Mouse (Mus musculus) cerebellum, postnatal 10 days (tissue): ENCODE data around the gene Ctbp2.

Experiments
- DNase-seq, 2 experiments: peaks; one replicate each; pipeline ENCODE4 v3.0.0; 2021; ENCODE audit warnings: mixed read lengths in 2 of 2

The Ctbp2 gene

GRCm38 (mm10) chr7:133040688-133041345, 83.3 kb downstream of the Ctbp2 start:
- peak in 1 of 2 experiments; percentile 33 for DNase-seq

- no peak for DNase-seq
These were observed 84.4 kb downstream of the Ctbp2 start for GRCm38 (mm10) chr7:133039556-133040255.

DNA sequence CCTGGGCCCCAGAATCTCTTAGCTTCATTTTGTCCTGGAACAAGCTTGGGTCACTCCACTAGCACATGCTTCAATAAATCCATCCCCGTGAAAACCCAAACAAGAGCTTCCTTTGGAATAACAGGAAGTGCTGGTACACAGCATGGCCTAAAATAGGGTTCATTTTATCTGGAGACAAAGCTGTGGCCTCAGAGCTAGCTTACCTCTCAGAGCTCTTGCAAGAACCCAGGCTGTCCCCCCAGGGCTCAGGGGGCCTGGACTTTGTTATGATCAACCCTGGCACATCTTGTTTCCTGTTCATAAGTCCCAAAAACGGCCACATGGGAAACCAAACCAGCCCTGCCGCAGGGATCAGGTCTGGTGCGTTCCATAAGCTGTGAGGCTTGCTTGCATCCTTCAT, 86.5 kb downstream of the Ctbp2 start:
- DNase-seq: no peak

GRCm38 (mm10) chr7:133037217-133037616, 86.9 kb downstream of the Ctbp2 start:
- DNase-seq: no peak

DNA sequence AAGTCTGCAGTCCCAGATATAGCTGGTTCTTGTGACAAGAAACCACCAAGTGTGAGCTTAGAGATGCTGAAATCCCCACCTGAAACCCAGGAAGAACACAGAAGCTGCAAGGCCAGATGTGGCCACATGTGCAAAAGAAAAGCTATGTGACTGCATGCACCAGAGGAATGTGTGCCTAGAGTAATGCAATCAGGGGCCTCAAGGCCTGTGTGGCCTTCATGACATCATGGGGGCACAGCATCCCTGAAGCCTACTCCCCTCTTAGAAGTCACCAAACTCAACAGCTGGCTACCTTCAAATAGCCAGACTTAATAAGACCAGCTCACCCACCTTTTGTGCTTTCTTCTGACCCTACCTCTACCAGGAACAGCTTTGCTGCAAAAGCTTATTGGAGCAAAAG, 88.3 kb downstream of the Ctbp2 start:
- no peak for DNase-seq

DNA sequence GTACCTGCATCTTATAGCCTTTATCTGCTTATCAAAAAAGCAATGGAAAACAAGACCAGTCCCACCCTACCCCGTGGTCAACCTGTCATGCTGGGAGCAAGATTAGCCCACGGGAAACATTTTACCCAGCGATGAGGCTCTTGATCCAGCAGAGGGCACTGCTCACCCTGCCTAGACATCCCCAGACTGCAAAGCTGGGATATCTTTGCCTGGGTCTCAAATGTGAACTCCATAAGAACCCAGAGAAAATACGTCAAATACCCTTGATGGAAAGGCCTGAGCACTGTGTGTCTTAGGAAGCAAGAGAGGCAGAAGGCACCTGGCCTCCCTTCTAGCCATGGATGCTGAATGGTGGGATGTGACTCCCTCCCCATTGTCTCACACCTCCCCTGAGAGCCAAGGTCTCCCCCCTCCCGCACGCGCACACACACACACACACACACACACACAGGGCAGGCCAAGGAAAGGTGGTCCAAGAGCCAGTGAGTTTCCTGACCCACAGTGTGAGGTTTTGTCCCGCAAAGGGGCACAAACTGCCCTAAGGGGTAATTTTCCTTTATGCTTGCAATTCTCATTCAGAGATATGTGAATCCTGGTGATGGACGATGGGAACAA, 91.5 kb downstream of the Ctbp2 start:
- DNase-seq: peak; percentile 82

DNA sequence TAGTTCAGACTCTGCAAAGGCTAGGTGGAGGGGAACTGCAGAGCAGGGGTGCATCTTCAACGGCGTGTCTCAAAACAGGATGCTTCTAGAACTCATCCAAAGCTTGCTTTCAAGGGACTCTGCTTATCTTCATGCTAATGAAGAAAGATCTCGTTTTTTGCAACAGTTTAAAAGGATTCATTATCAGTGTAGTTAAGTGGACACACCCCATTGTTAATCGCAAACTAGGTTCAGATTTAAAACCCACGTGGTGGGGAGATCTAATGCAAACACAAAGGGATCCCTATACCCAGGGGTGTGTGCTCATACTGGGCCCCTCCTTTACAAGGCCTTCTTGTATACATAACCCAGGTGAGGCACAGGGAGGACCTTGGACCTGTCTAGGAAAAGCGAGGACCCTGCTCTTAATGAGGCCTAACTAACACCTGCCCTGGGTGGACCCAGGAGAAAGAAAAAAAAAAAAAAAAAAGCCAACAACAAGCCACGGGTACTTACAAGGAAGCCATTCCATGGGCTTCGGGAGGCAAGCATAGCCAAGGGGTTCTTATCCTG, 94.6 kb downstream of the Ctbp2 start:
- no peak for DNase-seq

DNA sequence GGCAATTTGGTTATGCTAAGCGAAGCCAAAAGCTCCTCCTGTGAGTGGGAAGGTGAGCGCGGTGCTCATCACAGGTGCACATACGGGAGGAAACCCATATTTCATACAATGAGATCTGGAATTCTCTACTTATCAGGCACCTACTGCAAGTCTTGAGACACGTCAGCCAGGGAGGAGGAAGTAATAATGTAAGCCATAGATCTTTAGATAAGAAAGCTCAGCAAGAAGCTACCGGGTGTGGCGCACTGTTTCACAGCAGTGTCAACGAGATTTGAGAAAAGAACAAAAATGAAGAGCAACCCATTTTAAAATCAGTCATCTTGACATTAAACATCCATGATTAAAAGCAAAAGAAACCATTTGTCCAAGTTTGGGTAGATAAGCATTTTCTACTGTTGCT, 95.2 kb downstream of the Ctbp2 start:
- DNase-seq: no peak

- DNase-seq: no peak
These were observed 96.2 kb downstream of the Ctbp2 start for GRCm38 (mm10) chr7:133027930-133028329.

DNA sequence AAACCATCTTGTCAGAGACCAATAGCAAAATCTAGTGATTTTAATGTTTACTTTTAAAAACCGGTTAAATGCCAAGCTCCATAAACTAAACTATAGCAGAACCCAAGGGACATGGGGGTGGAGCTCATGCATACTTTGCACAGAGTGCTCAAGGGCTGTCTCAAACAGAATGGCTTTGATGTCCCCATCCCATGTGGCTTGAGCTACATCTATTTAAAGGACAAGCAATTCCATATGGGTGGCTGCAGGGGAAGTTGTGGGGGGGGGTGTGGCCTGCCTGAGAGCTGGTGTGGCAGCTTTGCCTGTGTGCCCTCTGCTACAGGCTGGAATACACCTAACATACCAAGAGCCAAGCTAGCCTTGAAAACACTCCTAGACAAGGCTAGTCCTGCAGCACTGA, 99.5 kb downstream of the Ctbp2 start:
- no peak for DNase-seq

DNA sequence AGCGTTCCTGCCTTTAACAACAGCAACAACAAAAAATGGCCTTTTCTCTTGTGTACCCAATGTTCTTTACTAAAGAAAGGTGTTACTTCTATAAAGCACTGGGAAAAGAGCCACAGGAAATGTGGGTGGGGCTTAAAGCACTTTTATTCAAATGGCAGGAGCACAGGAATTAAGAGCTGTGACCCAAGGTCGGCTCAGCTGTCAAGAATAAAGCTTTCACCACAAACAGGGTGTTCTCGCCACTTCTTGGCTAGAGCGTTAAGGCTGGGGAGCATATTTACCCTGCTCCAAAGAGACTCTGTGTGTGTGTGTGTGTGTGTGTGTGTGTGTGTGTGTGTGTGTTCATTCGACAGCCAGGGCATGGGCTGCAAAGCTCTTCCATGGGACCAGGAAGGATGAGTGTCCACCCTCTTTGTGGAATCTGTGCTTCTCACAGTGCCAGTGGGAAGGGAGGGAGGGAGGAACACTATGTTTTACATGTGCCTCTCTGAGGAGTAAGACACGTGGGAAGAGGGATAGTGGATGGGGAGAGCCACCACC, 104.6 kb downstream of the Ctbp2 start:
- DNase-seq: no peak

- DNase-seq: no peak
These were observed 105.2 kb downstream of the Ctbp2 start for GRCm38 (mm10) chr7:133018961-133019360.

GRCm38 (mm10) chr7:133015416-133016070, 108.6 kb downstream of the Ctbp2 start:
- peak; percentile 60 to 66 for DNase-seq

DNA sequence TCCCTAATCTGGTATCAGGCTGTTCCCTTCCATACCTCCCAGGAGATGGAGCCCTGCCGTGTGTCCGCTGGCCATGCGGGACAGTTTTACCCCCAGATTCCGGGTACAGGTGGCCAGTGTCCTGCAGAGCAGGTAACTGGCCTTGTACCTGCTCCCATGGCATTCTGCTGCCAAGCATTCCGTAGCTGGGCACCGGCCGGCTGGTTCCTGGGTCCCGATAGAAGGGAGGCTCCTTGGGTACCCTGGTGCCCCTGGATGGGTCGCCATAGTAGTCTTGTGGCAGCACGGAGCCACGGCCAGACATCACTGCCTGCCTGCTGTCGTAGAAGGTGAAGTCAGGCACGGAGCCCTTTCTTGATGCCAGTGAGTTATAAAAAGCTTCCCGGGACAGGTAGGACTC, 109.5 kb downstream of the Ctbp2 start:
- no peak for DNase-seq

DNA sequence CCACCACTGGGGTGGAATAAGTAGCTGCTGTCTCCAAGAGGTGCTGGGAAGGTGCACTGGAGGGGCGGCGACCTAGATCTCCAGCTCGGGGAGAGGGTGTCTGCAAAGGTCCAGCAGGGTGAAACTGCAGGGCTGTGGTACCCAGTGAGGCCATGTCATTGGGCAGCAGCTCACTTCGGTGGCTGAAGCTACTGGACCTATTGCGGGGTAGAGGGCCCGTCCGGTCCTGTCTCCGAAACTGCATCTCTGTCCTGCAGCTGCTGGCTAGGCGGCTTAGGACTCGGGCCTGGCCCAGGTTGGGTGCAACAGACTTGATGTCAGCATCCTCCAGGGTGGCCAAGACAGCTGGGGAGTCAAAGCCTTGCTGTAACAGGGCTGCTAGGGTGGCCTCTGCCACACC, 110.2 kb downstream of the Ctbp2 start:
- no peak for DNase-seq

GRCm38 (mm10) chr7:133012637-133013366, 111.4 kb downstream of the Ctbp2 start:
- DNase-seq: no peak

DNA sequence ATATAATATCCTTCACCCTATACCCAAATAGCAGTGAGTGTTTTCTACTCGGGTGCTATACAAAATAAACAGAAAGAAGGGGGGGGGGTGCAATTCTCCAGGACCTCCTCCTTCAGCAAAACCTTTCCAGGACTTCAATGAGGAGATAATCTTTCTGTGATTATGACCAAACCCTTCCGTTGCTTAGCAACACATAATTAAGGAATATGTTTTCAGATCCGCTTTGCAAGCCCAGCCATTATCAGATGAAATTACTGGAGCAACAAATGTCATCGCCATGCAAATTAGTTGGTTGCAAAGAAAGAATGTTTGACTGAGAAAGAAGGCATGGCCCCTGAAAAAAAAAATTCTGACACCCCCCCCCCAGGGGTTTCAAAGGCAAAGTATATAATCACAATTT, 112.5 kb downstream of the Ctbp2 start:
- DNase-seq: no peak

GRCm38 (mm10) chr7:133011191-133011590, 113.0 kb downstream of the Ctbp2 start:
- DNase-seq: peak; percentile 91 to 93

- DNase-seq: peak; percentile 73 to 76
These were observed 113.7 kb downstream of the Ctbp2 start for GRCm38 (mm10) chr7:133010477-133010876.

GRCm38 (mm10) chr7:133009676-133010075, 114.5 kb downstream of the Ctbp2 start:
- no peak for DNase-seq

- no peak for DNase-seq
These were observed 115.5 kb downstream of the Ctbp2 start for GRCm38 (mm10) chr7:133008663-133009062.

DNA sequence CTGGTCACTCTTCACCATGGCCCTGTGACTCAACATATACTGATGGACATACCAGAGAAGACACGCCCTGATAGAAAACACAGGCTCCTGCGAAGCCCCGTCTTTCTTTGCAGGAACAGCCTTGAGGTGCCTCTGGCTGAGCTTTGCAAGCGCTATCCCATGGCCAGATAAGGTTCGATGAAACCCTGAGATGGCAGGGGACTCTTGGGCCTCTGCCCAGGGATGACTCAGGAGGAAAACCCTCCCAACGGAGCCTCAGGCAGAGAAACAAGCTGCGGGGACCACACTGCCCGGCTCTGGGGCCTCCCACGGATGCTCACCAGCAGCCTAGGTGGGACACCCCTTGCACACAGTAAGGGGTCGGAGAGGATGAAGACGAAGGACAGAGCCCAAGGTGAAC, 116.8 kb downstream of the Ctbp2 start:
- DNase-seq: peak in 1 of 2 experiments; percentile 56
